Mouse (Mus musculus): Measurements from ENCODE around the gene Sema7a.

DNA sequence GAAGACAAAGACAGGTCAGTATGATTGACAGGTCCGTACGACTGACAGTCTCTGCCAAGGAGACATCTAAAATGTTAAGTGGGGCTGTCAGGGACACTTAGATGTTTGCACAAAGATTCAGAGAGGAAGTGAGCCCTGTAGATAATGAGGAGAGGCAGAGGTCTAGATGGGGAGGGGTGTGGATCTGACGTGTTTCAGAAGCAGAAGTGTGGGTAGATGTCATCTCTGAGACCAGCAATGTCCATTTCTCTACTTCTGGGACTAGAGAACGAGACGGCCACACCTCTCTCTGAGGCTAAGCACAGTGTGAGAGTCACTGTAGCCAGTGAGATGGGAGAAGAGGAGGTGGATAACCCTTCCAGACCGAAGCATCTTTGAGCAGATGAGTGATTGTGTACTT is 38.1 kb downstream of the Sema7a start:
- TF ChIP-seq CTCF (IDR thresholded peaks at IDR 0.05; ENCODE audit: control insufficient read depth, insufficient read depth, low read length): no peak
- TF ChIP-seq POLR2A (IDR thresholded peaks at IDR 0.05; ENCODE audit: borderline replicate concordance, control insufficient read depth, low read depth, low read length): no peak

All from bone marrow, adult 2 months (tissue).